Mouse (Mus musculus) fat pad, adult 2 months (tissue): Measurements from ENCODE around the gene Lin37.
A peak's percentile ranks its signal among the peaks of the same experiment; 100 is the strongest.

Experiments
- DNase-seq: peaks from one replicate; pipeline ENCODE4 v3.0.0-alpha.2; 2011; ENCODE audit warnings: low read depth, low spot score; ENCODE audit errors: extremely low read depth

Lin37 gene

GRCm38 (mm10) chr7:30559443-30559954 lies at the start of gene Lin37:
TSS of gene Lin37 (minus strand) at chr7:30559838.
- DNase-seq, result peak; percentile 91

GRCm38 (mm10) chr7:30608476-30608875 lies 48.8 kb upstream of the Lin37 start:
- DNase-seq, result no peak

GRCm38 (mm10) chr7:30607706-30608309 lies 48.2 kb upstream of the Lin37 start:
- DNase-seq, result no peak

- no peak for DNase-seq
Measured at GRCm38 (mm10) chr7:30604944-30605343, 45.3 kb upstream of the Lin37 start.

GRCm38 (mm10) chr7:30604424-30604823 lies 44.8 kb upstream of the Lin37 start:
- no peak for DNase-seq

- no peak for DNase-seq
Measured at GRCm38 (mm10) chr7:30602583-30602982, 42.9 kb upstream of the Lin37 start.

GRCm38 (mm10) chr7:30600651-30601050 lies 41.0 kb upstream of the Lin37 start:
- peak; percentile 46 for DNase-seq

GRCm38 (mm10) chr7:30599933-30600353 lies 40.3 kb upstream of the Lin37 start:
- DNase-seq, result peak; percentile 74

GRCm38 (mm10) chr7:30598786-30599185 lies 39.1 kb upstream of the Lin37 start, which contains the start of gene Zbtb32:
TSS of gene Zbtb32 (minus strand) at chr7:30598909.
- no peak for DNase-seq

GRCm38 (mm10) chr7:30596811-30597210 lies 37.2 kb upstream of the Lin37 start:
- no peak for DNase-seq

GRCm38 (mm10) chr7:30596093-30596492 lies 36.5 kb upstream of the Lin37 start:
- DNase-seq, result no peak

- no peak for DNase-seq
Measured at GRCm38 (mm10) chr7:30594510-30595024, 34.9 kb upstream of the Lin37 start.

- no peak for DNase-seq
Measured at GRCm38 (mm10) chr7:30593579-30594509, 34.2 kb upstream of the Lin37 start.

- no peak for DNase-seq
Measured at GRCm38 (mm10) chr7:30592772-30593423, 33.3 kb upstream of the Lin37 start.

GRCm38 (mm10) chr7:30591605-30591951 lies 31.9 kb upstream of the Lin37 start:
- no peak for DNase-seq

GRCm38 (mm10) chr7:30590927-30591604 lies 31.4 kb upstream of the Lin37 start:
- DNase-seq, result no peak

- DNase-seq, result peak; percentile 33
Measured at GRCm38 (mm10) chr7:30589435-30590301, 30.0 kb upstream of the Lin37 start.

GRCm38 (mm10) chr7:30588676-30589434 lies 29.2 kb upstream of the Lin37 start, which contains the start of gene Kmt2b:
TSS of gene Kmt2b (minus strand) at chr7:30588726.
- DNase-seq, result peak; percentile 91
